Mouse (Mus musculus) CH12.LX (cell line): Measurements from ENCODE around the gene Cdc40. TPM values are rescaled to one million over a fixed set of nuclear protein-coding genes. Genes with fewer than 3 reads are reported as not detected.

ENCODE experiments used
- DNase-seq: peaks from one replicate; pipeline ENCODE4 v3.0.0-alpha.2; 2013; ENCODE audit errors: extremely low read depth
- H3K27ac ChIP-seq: 2 replicates; pipeline ENCODE4 v1.5.1; 2012; ENCODE audit warnings: low read depth, mild to moderate bottlenecking, control low read depth, moderate library complexity; ENCODE audit not compliant: insufficient read depth
- H3K27me3 ChIP-seq: replicated peaks from 2 replicates; pipeline ENCODE3; 2012; ENCODE audit warnings: inconsistent platforms
- H3K36me3 ChIP-seq, 2 experiments: replicated peaks in 1 of 2; 2 replicates each; pipeline versions ENCODE3 to v1.6.1; 2012; ENCODE audit warnings: inconsistent platforms in 1 of 2, low read length in 1 of 2, mild to moderate bottlenecking in 1 of 2, mixed read lengths in 1 of 2, moderate library complexity in 1 of 2; ENCODE audit not compliant: control insufficient read depth in 1 of 2, insufficient read depth in 1 of 2
- H3K4me1 ChIP-seq, 2 experiments: 2 replicates each; pipeline ENCODE4 v1.6.1; 2012; ENCODE audit warnings: inconsistent platforms in 1 of 2, moderate library complexity in 1 of 2; ENCODE audit not compliant: insufficient read depth in 2 of 2, control insufficient read depth in 1 of 2
- H3K4me2 ChIP-seq: 2 replicates; pipeline ENCODE4 v1.6.1; 2012; ENCODE audit warnings: low read depth, mild to moderate bottlenecking, control low read depth; ENCODE audit not compliant: poor library complexity, insufficient read depth, severe bottlenecking
- H3K4me3 ChIP-seq, 3 experiments: fragments of 150-350 bp in 1 of 3; sonication (generic) in 1 of 3; replicated peaks in 1 of 3; 2 replicates each; pipeline versions ENCODE3 to v1.5.1; 2011 to 2012; ENCODE audit warnings: low read depth in 2 of 3, low read length in 2 of 3, mild to moderate bottlenecking in 2 of 3, moderate library complexity in 2 of 3, control low read depth in 1 of 3, improper control_type of control experiment in 1 of 3, inconsistent platforms in 1 of 3, mixed read lengths in 1 of 3; ENCODE audit not compliant: poor library complexity in 1 of 3
- H3K79me2 ChIP-seq: replicated peaks from 2 replicates; pipeline ENCODE4 v1.6.1; 2012; ENCODE audit warnings: mild to moderate bottlenecking, moderate library complexity; ENCODE audit not compliant: control insufficient read depth, poor library complexity, insufficient read depth, severe bottlenecking; ENCODE audit errors: extremely low read depth
- H3K9ac ChIP-seq: 2 replicates; pipeline ENCODE4 v1.6.1; 2012; ENCODE audit warnings: low read depth, mild to moderate bottlenecking, control low read depth, moderate library complexity; ENCODE audit not compliant: insufficient read depth
- H3K9me3 ChIP-seq: replicated peaks from 2 replicates; pipeline ENCODE3; 2012; ENCODE audit warnings: low read length, inconsistent platforms, mixed read lengths
- BHLHE40 ChIP-seq: IDR thresholded peaks from 2 replicates; pipeline ENCODE4 v1.6.1; 2011; ENCODE audit warnings: mild to moderate bottlenecking, low read depth, low read length, improper control_type of control experiment
- CHD1 ChIP-seq: IDR thresholded peaks from 2 replicates; pipeline ENCODE4 v1.6.1; 2012; ENCODE audit warnings: low read depth, low read length, improper control_type of control experiment, inconsistent platforms
- CHD2 ChIP-seq: IDR thresholded peaks from 2 replicates; pipeline ENCODE4 v1.6.1; 2011; ENCODE audit warnings: low read length, improper control_type of control experiment
- CTCF ChIP-seq, 2 experiments: IDR thresholded peaks in 1 of 2; conservative IDR thresholded peaks in 1 of 2; 2 replicates each; pipeline ENCODE4 v1.5.1; 2011 to 2012; ENCODE audit warnings: low read depth in 2 of 2, low read length in 2 of 2, improper control_type of control experiment in 1 of 2, inconsistent platforms in 1 of 2, mild to moderate bottlenecking in 1 of 2, moderate library complexity in 1 of 2
- ELF1 ChIP-seq: IDR thresholded peaks from 2 replicates; pipeline ENCODE4 v1.6.1; 2014; ENCODE audit warnings: low read depth, mild to moderate bottlenecking, inconsistent platforms, low read length, improper control_type of control experiment
- EP300 ChIP-seq: IDR thresholded peaks from 2 replicates; pipeline ENCODE4 v1.6.1; 2011; ENCODE audit warnings: low read length, improper control_type of control experiment
- ETS1 ChIP-seq: conservative IDR thresholded peaks from 2 replicates; pipeline ENCODE4 v1.6.1; 2012; ENCODE audit warnings: low read depth, mild to moderate bottlenecking, inconsistent platforms, low read length, improper control_type of control experiment, moderate library complexity
- HCFC1 ChIP-seq: IDR thresholded peaks from 2 replicates; pipeline ENCODE4 v1.6.1; 2012; ENCODE audit warnings: low read depth, mild to moderate bottlenecking, inconsistent platforms, low read length, improper control_type of control experiment
- JUND ChIP-seq: conservative IDR thresholded peaks from 2 replicates; pipeline ENCODE4 v1.6.1; 2011; ENCODE audit warnings: low read depth, low read length, improper control_type of control experiment
- MAX ChIP-seq: IDR thresholded peaks from 2 replicates; pipeline ENCODE4 v1.6.1; 2011; ENCODE audit warnings: low read length, improper control_type of control experiment
- MEF2A ChIP-seq: IDR thresholded peaks from 2 replicates; pipeline ENCODE4 v1.6.1; 2014; ENCODE audit warnings: low read depth, mild to moderate bottlenecking, inconsistent platforms, low read length, improper control_type of control experiment, borderline replicate concordance
- NELFE ChIP-seq: IDR thresholded peaks from 2 replicates; pipeline ENCODE4 v1.6.1; 2011; ENCODE audit warnings: low read depth, low read length, improper control_type of control experiment
- PAX5 ChIP-seq: IDR thresholded peaks from 2 replicates; pipeline ENCODE4 v1.6.1; 2012; ENCODE audit warnings: low read length, inconsistent platforms, mixed read lengths
- POLR2AphosphoS2 ChIP-seq: IDR thresholded peaks from 2 replicates; pipeline ENCODE4 v1.6.1; 2011; ENCODE audit warnings: low read depth, low read length, improper control_type of control experiment
- RAD21 ChIP-seq: IDR thresholded peaks from 2 replicates; pipeline ENCODE4 v1.6.1; 2011; ENCODE audit warnings: low read depth, mild to moderate bottlenecking, low read length, improper control_type of control experiment, moderate library complexity
- RCOR1 ChIP-seq: conservative IDR thresholded peaks from 2 replicates; pipeline ENCODE4 v1.6.1; 2012; ENCODE audit warnings: low read depth, mild to moderate bottlenecking, inconsistent platforms, low read length, improper control_type of control experiment
- SIN3A ChIP-seq: IDR thresholded peaks from 2 replicates; pipeline ENCODE4 v1.6.1; 2012; ENCODE audit warnings: low read length, improper control_type of control experiment, inconsistent platforms
- TBP ChIP-seq: conservative IDR thresholded peaks from 2 replicates; pipeline ENCODE4 v1.6.1; 2011; ENCODE audit warnings: low read depth, low read length, improper control_type of control experiment
- UBTF ChIP-seq: IDR thresholded peaks from 2 replicates; pipeline ENCODE4 v1.6.1; 2012; ENCODE audit warnings: low read depth, mild to moderate bottlenecking, inconsistent platforms, low read length, improper control_type of control experiment, moderate library complexity
- ZC3H11A ChIP-seq: IDR thresholded peaks from 2 replicates; pipeline ENCODE4 v1.6.1; 2012; ENCODE audit warnings: low read depth, mild to moderate bottlenecking, inconsistent platforms, low read length, improper control_type of control experiment
- ZNF384 ChIP-seq: IDR thresholded peaks from 2 replicates; pipeline ENCODE4 v1.6.1; 2012; ENCODE audit warnings: low read depth, low read length, improper control_type of control experiment, inconsistent platforms
- dilution Hi-C: fragments of 300-500 bp; cut with MboI; formaldehyde crosslinking; loops from 2 replicates; pipeline ENCODE4 v1.14.3; 2020; ENCODE audit warnings: low sequenced_read_pairs; ENCODE audit not compliant: extremely low pct_unique_long_range_greater_than_20kb, extremely low pct_ligation_motif_present
- in situ Hi-C: fragments of 300-500 bp; cut with MboI; formaldehyde crosslinking; loops from 3 replicates; pipeline ENCODE4 v1.14.3; 2019; ENCODE audit warnings: low sequenced_read_pairs, low pct_ligation_motif_present, low pct_unique_long_range_greater_than_20kb, mixed read lengths
- polyA plus RNA-seq: library from polyadenylated mRNA; unstranded; fragments of >175 nt; gene quantifications from 2 replicates; pipeline ENCODE4 v1.2.1, GENCODE M21; 2012; ENCODE audit warnings: low read depth; ENCODE audit not compliant: insufficient read length
- total RNA-seq, 2 experiments: library from RNA; depleted of rRNA; stranded (reverse); fragments of 300-350 nt in 1 of 2; fragments of >200 nt in 1 of 2; gene quantifications; 2 replicates each; pipeline ENCODE4 v1.2.3; 2012 to 2014

Gene Cdc40
- total and polyA plus RNA-seq, 3 experiments, result 10.6 to 36.0 (median 13.6) TPM

DNA sequence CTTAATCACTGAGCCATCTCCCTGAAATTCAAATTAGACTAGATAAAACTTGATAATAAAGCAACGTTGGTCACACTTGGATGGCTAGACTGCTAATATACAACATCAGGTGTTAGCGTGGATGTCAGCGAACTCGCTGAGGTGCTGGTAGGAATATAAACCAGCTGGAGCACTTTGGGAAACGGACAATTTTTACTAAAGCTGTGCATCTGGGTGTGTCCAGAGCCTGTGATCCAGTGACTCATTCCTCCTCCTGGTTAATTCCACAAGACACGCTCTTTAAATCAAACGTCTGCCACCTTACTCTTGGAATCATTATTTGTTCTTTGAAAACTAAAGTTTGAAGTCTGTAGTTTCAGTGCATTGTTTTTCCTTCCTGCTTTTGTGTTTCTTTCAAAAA lies 23.7 kb upstream of the Cdc40 start:
- in situ Hi-C loops, result no loop called here
- Histone ChIP-seq H3K79me2 (no peaks in the 10 kb centered on the region), H3K36me3 (no peaks in the 10 kb centered on the region), H3K9ac (no peak overlapping the region), H3K27me3 (no peaks in the 10 kb centered on the region)
- no peak for TF ChIP-seq MEF2A
- no peak for TF ChIP-seq ETS1
- no peak for TF ChIP-seq CHD2
- TF ChIP-seq SIN3A, result no peak
- no peak for TF ChIP-seq ZNF384
- TF ChIP-seq RAD21, result no peak
- TF ChIP-seq ELF1, result no peak
- TF ChIP-seq BHLHE40, result no peak
- no peak for TF ChIP-seq CTCF (conservative IDR thresholded peaks at IDR 0.05 in 1 of 2, IDR thresholded peaks at IDR 0.05 in 1 of 2; ENCODE audit: low read depth in 2 of 2, low read length in 2 of 2)
- no peak for TF ChIP-seq RCOR1
- no peak for TF ChIP-seq UBTF
- TF ChIP-seq PAX5, result no peak
- TF ChIP-seq, all 38 proteins: peak for 0
- Histone ChIP-seq H3K4me2 (no peak overlapping the region), H3K4me1 (no peaks in the 10 kb centered on the region; a peak in 1 of 4 replicates), H3K27ac (no peak overlapping the region), H3K9me3 (no peaks in the 10 kb centered on the region), H3K4me3 (no peak overlapping the region)
- no peak for DNase-seq
- dilution Hi-C loops, result no loop called here

DNA sequence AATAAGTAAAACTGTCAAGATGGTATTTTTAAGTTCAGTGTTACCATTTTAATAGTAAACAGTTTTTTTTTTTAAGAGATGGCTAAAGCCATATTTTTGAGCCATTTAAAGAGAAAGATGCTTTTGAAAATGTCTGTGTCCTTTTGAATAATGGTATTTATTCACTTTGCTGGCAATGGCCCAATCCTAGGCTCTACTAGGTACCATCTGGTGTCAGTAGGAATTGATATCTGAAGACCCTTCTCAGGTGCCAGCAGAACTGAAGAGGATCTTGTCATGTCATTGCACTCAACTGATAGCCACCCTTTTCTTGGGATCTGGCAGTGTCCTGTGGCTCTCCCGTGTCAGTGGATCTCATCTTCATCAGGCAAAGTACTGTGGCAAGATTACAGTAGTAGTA lies 23.0 kb upstream of the Cdc40 start:
- Histone ChIP-seq H3K4me3 (no peak overlapping the region), H3K27me3 (no peaks in the 10 kb centered on the region), H3K4me2 (no peak overlapping the region), H3K27ac (no peak overlapping the region), H3K9ac (no peak overlapping the region), H3K4me1 (no peaks in the 10 kb centered on the region; a peak in 1 of 4 replicates), H3K36me3 (no peaks in the 10 kb centered on the region), H3K9me3 (no peaks in the 10 kb centered on the region), H3K79me2 (no peaks in the 10 kb centered on the region)
- no peak for TF ChIP-seq HCFC1
- TF ChIP-seq ZC3H11A, result no peak
- no peak for TF ChIP-seq CHD1
- TF ChIP-seq TBP, result no peak
- TF ChIP-seq JUND, result no peak
- no peak for TF ChIP-seq EP300
- no peak for TF ChIP-seq NELFE
- TF ChIP-seq ZNF384, result no peak
- no peak for TF ChIP-seq RAD21
- TF ChIP-seq POLR2AphosphoS2, result no peak
- no peak for TF ChIP-seq MAX
- in situ Hi-C loops, result no loop called here
- no peak for DNase-seq
- dilution Hi-C loops, result no loop called here
